Mouse (Mus musculus) stomach, postnatal 0 days (tissue): ENCODE data around the gene Tmem129. TPM values are rescaled to one million over a fixed set of nuclear protein-coding genes. Genes with fewer than 3 reads are reported as not detected.

Experiments used
- ATAC-seq: fragments of 200-750 bp; cut with Nextera tagmentation; 2 replicates; pipeline ENCODE4 v1.8.0; 2017; ENCODE audit not compliant: low FRiP score, low TSS enrichment
- DNase-seq: peaks from one replicate; pipeline ENCODE4 v3.0.0-alpha.2; 2016; ENCODE audit warnings: low spot score
- H3K27ac ChIP-seq: fragments of 300-500 bp; sonication (generic); replicated peaks from 2 replicates; pipeline ENCODE4 v1.5.1; 2014; ENCODE audit warnings: mild to moderate bottlenecking, control low read depth
- H3K27me3 ChIP-seq: fragments of 300-500 bp; sonication (generic); 2 replicates; pipeline ENCODE4 v1.6.1; 2014; ENCODE audit warnings: low read length; ENCODE audit not compliant: control insufficient read depth, insufficient read depth
- H3K36me3 ChIP-seq: fragments of 300-500 bp; sonication (generic); 2 replicates; pipeline ENCODE4 v1.6.1; 2014; ENCODE audit warnings: low read length, mixed read lengths; ENCODE audit not compliant: control insufficient read depth, insufficient read depth
- H3K4me1 ChIP-seq: fragments of 300-500 bp; sonication (generic); replicated peaks from 2 replicates; pipeline ENCODE4 v1.6.1; 2014; ENCODE audit warnings: antibody characterized with exemption; ENCODE audit not compliant: control insufficient read depth, insufficient read depth
- H3K4me2 ChIP-seq: fragments of 300-500 bp; sonication (generic); replicated peaks from 2 replicates; pipeline ENCODE4 v1.6.1; 2014; ENCODE audit warnings: low read depth, mild to moderate bottlenecking, control low read depth, moderate library complexity
- H3K4me3 ChIP-seq: fragments of 300-500 bp; sonication (generic); 2 replicates; pipeline ENCODE4 v1.5.1; 2014; ENCODE audit warnings: low read depth, low read length, control low read depth
- H3K9ac ChIP-seq: fragments of 300-500 bp; sonication (generic); 2 replicates; pipeline ENCODE4 v1.6.1; 2014; ENCODE audit warnings: mild to moderate bottlenecking, low read length, control low read depth, mixed read lengths
- H3K9me3 ChIP-seq: fragments of 300-500 bp; sonication (generic); 2 replicates; pipeline ENCODE4 v1.6.1; 2016; ENCODE audit warnings: low read length; ENCODE audit not compliant: control insufficient read depth
- CTCF ChIP-seq: IDR thresholded peaks from 2 replicates; pipeline ENCODE4 v1.5.1; 2016; ENCODE audit warnings: antibody characterized with exemption, low read depth, mild to moderate bottlenecking, moderate library complexity
- EP300 ChIP-seq: optimal IDR thresholded peaks from 2 replicates; pipeline ENCODE3; 2016; ENCODE audit warnings: antibody characterized with exemption
- WGBS: fragments of 180-500 bp; shearing (Covaris S2); extraction: QIAGEN DNeasy Blood & Tissue Kit; methylation state at CpG from one replicate; pipeline ENCODE4 v1.1.7; 2014; 5-methylcytosine and 5-hydroxymethylcytosine counted together
- polyA plus RNA-seq: library from polyadenylated mRNA; unstranded; fragments of >200 nt; fragmentation: Nextera tagmentation; extraction: Ambion mirVana; gene quantifications from 2 replicates; pipeline ENCODE4 v1.2.1, GENCODE M21; 2015

Tmem129 gene
- polyA plus RNA-seq, 1 experiment from 2014 or later = 16.7 TPM

DNA sequence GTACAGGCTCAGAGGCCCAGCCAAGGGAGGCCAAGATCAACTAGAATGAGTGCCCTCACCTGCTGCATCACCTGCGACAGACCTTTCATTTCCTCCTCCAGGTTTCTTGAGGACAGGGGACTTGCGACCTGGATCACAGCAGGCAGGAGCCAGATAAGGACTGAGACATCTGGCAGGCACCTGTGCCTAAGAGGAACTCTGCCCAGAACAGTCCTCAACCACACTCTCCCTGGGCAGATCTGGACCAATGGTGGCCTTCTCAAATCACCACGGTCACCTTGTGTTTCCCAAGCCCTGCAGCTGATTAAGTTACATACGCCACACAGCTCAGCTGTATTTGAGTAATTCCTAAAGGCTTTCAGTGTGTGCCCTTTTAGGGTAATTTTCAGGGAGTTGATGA is 27.6 kb downstream of the Tmem129 start:
- Histone ChIP-seq H3K4me1 (peaks cover 5% of the 10 kb centered on the region; the same call in 1 of the 2 replicates), H3K9ac (no peak overlapping the region), H3K36me3 (no peaks in the 10 kb centered on the region), H3K9me3 (no peaks in the 10 kb centered on the region), H3K4me2 (peak overlapping the region; percentile 86), H3K27me3 (no peaks in the 10 kb centered on the region), H3K27ac (peak overlapping the region; percentile 88), H3K4me3 (peak overlapping the region; percentile 79; the same call in 1 of the 2 replicates)
- TF ChIP-seq CTCF = no peak
- TF ChIP-seq EP300 = no peak
- ATAC-seq (peak; percentile 5; the same call in 1 of the 2 replicates), DNase-seq (peak; percentile 45)
- WGBS = 46% methylated on average over 4 of the region's 4 CpGs

DNA sequence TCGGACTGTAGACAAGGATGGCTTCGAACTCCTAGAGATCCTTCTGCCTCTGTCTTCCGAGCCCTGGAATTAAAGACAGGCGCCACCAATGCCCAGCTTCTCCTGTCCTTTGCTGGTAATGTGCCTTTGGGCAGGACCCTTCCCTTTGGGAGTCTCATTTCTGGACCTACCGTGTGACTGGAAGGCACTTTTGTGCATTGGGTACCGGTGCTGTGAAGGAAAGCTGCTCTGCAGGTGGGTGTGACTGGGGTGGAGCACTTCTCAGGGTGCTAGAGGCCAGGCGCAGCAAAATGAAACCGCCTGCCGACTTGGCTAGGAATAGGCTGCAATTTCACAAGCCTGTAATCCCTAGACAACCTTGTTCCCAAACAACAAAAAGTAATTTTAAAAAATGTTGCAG is 28.2 kb downstream of the Tmem129 start:
- DNase-seq (peak; percentile 66), ATAC-seq (peak; percentile 48)

DNA sequence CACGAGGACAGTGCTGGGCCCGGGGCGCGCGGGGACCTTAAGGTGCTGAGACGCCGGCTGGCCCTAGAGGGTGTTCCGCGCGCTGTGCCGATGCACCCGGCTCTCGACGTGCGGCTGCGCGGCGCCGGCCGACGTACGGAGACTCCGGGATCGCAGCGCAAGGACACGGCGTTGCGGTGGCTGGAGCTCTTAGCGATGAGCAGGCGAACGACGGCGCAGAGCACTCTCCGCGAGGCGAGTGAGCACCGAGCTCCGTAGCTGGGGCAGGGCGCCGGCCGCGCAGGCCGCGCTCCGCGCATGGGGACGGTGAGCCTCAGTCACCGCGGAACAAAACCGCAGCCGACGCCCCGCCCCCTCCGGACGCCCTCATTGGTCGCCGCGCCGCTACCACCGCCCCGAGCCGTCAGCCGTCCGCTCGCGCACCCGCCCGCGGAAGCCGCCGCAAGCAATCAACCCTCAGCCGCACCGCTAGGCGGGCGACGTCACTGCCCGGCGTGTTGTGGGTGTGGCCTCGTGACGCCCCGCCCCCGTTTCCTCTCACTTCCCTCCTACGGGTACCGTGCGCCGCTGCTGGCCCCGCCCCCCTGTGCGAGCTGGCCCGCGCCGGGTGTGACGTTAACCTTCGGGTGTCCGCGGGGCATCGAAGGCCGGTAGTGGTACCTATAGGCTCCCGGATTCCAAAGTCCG is 28.8 kb downstream of the Tmem129 start, which contains the start of the genes Fam53a and Gm9903:
Fam53a (minus strand) TSS at position 335 of the 687 bp plus-strand sequence.
Gm9903 (plus strand) TSS at position 625 of the 687 bp plus-strand sequence.
- WGBS = under 1% methylated on average over 89 of the region's 99 CpGs
- H3K36me3 ChIP-seq = no peaks in the 10 kb centered on the region

More for the DNA sequence above, 28.2 kb downstream of the Tmem129 start:
- H3K27ac ChIP-seq = peak overlapping the region; percentile 88
- peaks cover 5% of the 10 kb centered on the region; the same call in 1 of the 2 replicates for H3K4me1 ChIP-seq
- TF ChIP-seq EP300 (no peak), CTCF (0 out of 2 replicates have a peak, but pooled peaks have one; percentile 5)
- H3K9ac ChIP-seq = peak overlapping the region; percentile 61
- H3K27me3 ChIP-seq = no peaks in the 10 kb centered on the region
- H3K4me3 ChIP-seq = peak overlapping the region; percentile 79
- 3% methylated on average over 9 of the region's 9 CpGs for WGBS
- H3K4me2 ChIP-seq = peak overlapping the region; percentile 86
- H3K36me3 ChIP-seq = no peaks in the 10 kb centered on the region
- no peaks in the 10 kb centered on the region for H3K9me3 ChIP-seq

DNA sequence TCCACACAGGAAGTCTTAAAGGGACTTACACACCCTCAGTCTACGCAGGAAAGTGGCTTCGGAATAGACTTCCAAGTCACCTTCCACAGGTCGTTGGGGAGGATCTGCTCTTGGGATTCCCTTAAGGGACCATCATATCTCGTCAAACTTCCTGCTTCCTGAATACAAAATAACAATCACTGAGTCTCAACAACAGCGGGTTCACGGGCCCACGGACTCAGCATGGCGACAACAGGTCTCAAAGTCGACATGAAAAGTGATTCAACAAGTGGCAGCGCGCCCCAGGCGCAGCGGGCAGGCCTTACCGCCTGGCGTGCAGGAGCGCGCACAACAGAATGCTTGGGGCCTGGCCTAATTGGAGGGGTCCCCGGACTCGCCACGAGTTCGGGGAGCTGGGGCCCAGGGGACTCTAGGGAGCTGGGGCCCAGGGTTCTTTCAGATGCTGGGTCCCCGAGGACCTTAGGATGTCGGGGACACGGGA is 29.4 kb downstream of the Tmem129 start:
- H3K27me3 ChIP-seq = no peaks in the 10 kb centered on the region
- DNase-seq (peak; percentile 70), ATAC-seq (peak; percentile 16)
- WGBS = under 1% methylated on average over 24 of the region's 24 CpGs
- peak overlapping the region; percentile 95 for H3K27ac ChIP-seq
- no peaks in the 10 kb centered on the region for H3K9me3 ChIP-seq
- TF ChIP-seq CTCF (no peak), EP300 (no peak)
- no peaks in the 10 kb centered on the region for H3K36me3 ChIP-seq
- H3K4me1 ChIP-seq = peaks cover 5% of the 10 kb centered on the region; the same call in 1 of the 2 replicates
- H3K4me2 ChIP-seq = peak overlapping the region; percentile 86
- peak overlapping the region; percentile 80 for H3K9ac ChIP-seq
- peak overlapping the region; percentile 79 for H3K4me3 ChIP-seq

More for the DNA sequence above, 28.8 kb downstream of the Tmem129 start, which contains the start of the genes Fam53a and Gm9903:
- H3K9me3 ChIP-seq = no peaks in the 10 kb centered on the region
- ATAC-seq (peak; percentile 98), DNase-seq (peak; percentile 100)
- TF ChIP-seq CTCF (peak; percentile 24; the same call in 1 of the 2 replicates), EP300 (no peak)
- peak within 1 kb of the TSS; percentile 86 for H3K4me2 ChIP-seq
- H3K27ac ChIP-seq = peak within 1 kb of the TSS; percentile 95
- peak within 1 kb of the TSS; percentile 79 for H3K4me3 ChIP-seq
- peaks cover 5% of the 10 kb centered on the region; the same call in 1 of the 2 replicates for H3K4me1 ChIP-seq
- peak within 1 kb of the TSS; percentile 80 for H3K9ac ChIP-seq
- no peaks in the 10 kb centered on the region for H3K27me3 ChIP-seq

DNA sequence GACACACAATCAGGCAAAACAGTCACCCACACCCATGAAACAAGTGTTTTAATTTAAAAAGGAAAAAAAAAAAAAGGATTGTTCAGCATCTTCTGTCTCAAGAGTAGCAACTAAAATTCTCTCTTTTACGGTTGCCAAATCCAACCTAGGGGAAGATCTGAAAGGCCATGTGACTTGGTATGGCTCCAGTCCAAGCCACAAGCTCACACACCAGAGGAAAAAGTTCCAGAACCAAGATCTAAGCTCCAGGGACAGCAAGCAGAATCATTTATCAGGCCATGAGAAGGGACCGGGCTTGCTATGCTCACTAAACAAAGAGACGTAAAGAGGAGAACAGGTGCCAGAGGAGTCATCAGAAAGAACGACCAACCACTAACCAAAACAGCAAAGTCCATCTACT is 30.2 kb downstream of the Tmem129 start:
- 13% methylated on average over 4 of the region's 4 CpGs for WGBS
- DNase-seq (no peak), ATAC-seq (no peak)
- H3K27me3 ChIP-seq = no peaks in the 10 kb centered on the region
- peak overlapping the region; percentile 79 for H3K4me3 ChIP-seq
- peak overlapping the region; percentile 86 for H3K4me2 ChIP-seq
- TF ChIP-seq EP300 = no peak
- no peak for TF ChIP-seq CTCF
- no peaks in the 10 kb centered on the region for H3K36me3 ChIP-seq
- no peak overlapping the region for H3K27ac ChIP-seq
- peaks cover 5% of the 10 kb centered on the region; the same call in 1 of the 2 replicates for H3K4me1 ChIP-seq
- H3K9ac ChIP-seq = 0 out of 2 replicates have a peak overlapping the region, but pooled peaks have one; percentile 27
- no peaks in the 10 kb centered on the region for H3K9me3 ChIP-seq
